8 mouse cellular contexts compared by ENCODE assay signal in genomic region chr4:24896829-24897228, GRCm38 (mm10). TPM values are rescaled to one million over a fixed set of nuclear protein-coding genes. Genes with fewer than 3 reads are reported as not detected.
A peak's percentile ranks its signal among the peaks of the same experiment; 100 is the strongest.
DNase-seq lines count a peak whose midpoint lies in the region; ATAC-seq lines count a peak whose summit lies in the region.

No protein-coding gene starts in this region.

- no peaks in the 10 kb centered on the region for H3K9me3 ChIP-seq in forebrain, embryonic 16.5 days (ENCODE audit: control insufficient read depth, low read length)
- H3K9me3 ChIP-seq in limb, embryonic 12.5 days = no peaks in the 10 kb centered on the region
- H3K9me3 ChIP-seq in neural tube, embryonic 12.5 days = no peaks in the 10 kb centered on the region

- H3K36me3 ChIP-seq in forebrain, embryonic 16.5 days (ENCODE audit: control insufficient read depth, insufficient read depth) = peaks cover 3% of the 10 kb centered on the region; the same call in 1 of the 2 replicates
- peaks cover 15% of the 10 kb centered on the region for H3K36me3 ChIP-seq in limb, embryonic 12.5 days
- H3K36me3 ChIP-seq in neural tube, embryonic 12.5 days = peaks cover 9% of the 10 kb centered on the region; the same call in 1 of the 2 replicates

- no peak overlapping the region for H3K27ac ChIP-seq in forebrain, embryonic 16.5 days (ENCODE audit: low read length)
- no peak overlapping the region for H3K27ac ChIP-seq in limb, embryonic 12.5 days
- no peak overlapping the region for H3K27ac ChIP-seq in neural tube, embryonic 12.5 days

- ATAC-seq in forebrain, embryonic 16.5 days = peak; percentile 34
- ATAC-seq in limb, embryonic 12.5 days (ENCODE audit: insufficient number of reproducible peaks, insufficient read depth, low FRiP score, low TSS enrichment, low read depth) = no peak
- no peak for ATAC-seq in neural tube, embryonic 12.5 days (ENCODE audit: low FRiP score, low read depth)

- no peak overlapping the region for H3K9ac ChIP-seq in forebrain, embryonic 16.5 days (replicated peaks; ENCODE audit: low read depth, low read length)
- no peak overlapping the region for H3K9ac ChIP-seq in limb, embryonic 12.5 days (replicated peaks)
- H3K9ac ChIP-seq in neural tube, embryonic 12.5 days = no peak overlapping the region

- H3K4me1 ChIP-seq in forebrain, embryonic 16.5 days (replicated peaks; ENCODE audit: control insufficient read depth, insufficient read depth, low read length) = peaks cover 11% of the 10 kb centered on the region
- peaks cover 9% of the 10 kb centered on the region for H3K4me1 ChIP-seq in limb, embryonic 12.5 days (replicated peaks)
- H3K4me1 ChIP-seq in neural tube, embryonic 12.5 days = peaks cover 7% of the 10 kb centered on the region; the same call in 1 of the 2 replicates

- no peak overlapping the region for H3K4me2 ChIP-seq in forebrain, embryonic 16.5 days (ENCODE audit: low read length)
- peak overlapping the region; percentile 59 for H3K4me2 ChIP-seq in limb, embryonic 12.5 days
- H3K4me2 ChIP-seq in neural tube, embryonic 12.5 days (replicated peaks) = peak overlapping the region; percentile 70; the same call in 1 of the 2 replicates

- peak; percentile 34 to 79 for DNase-seq in frontal cortex, adult 2 months (ENCODE audit: extremely low spot score in 1 of 2, low spot score in 1 of 2)
- no peak for DNase-seq in frontal cortex, postnatal 14 days (ENCODE audit: low spot score in 2 of 2)
- peak; percentile 82 for DNase-seq in 416B (ENCODE audit: low read depth)
- peak; percentile 59 for DNase-seq in brain, embryonic 18.5 days (ENCODE audit: low read depth, low spot score)
- DNase-seq in gastrocnemius, postnatal 10 days = no peak

- 0% methylated on average over 1 of the region's 1 CpGs for WGBS in forebrain, embryonic 16.5 days
- 0% methylated on average over 1 of the region's 1 CpGs for WGBS in limb, embryonic 12.5 days
- WGBS in neural tube, embryonic 12.5 days = 3% methylated on average over 1 of the region's 1 CpGs

- no peak overlapping the region for H3K4me3 ChIP-seq in forebrain, embryonic 16.5 days (replicated peaks; ENCODE audit: low read length)
- no peak overlapping the region for H3K4me3 ChIP-seq in limb, embryonic 12.5 days (replicated peaks)
- H3K4me3 ChIP-seq in neural tube, embryonic 12.5 days = no peak overlapping the region

- H3K27me3 ChIP-seq in forebrain, embryonic 16.5 days (replicated peaks; ENCODE audit: control insufficient read depth, insufficient read depth, low read length) = no peaks in the 10 kb centered on the region
- no peaks in the 10 kb centered on the region for H3K27me3 ChIP-seq in limb, embryonic 12.5 days
- no peaks in the 10 kb centered on the region for H3K27me3 ChIP-seq in neural tube, embryonic 12.5 days (replicated peaks)

RNA-seq across cellular contexts. Expression of gene Ndufaf4, which starts 1.1 kb away (rescaled TPM):
- polyA plus RNA-seq in frontal cortex, adult 2 months (2012; rRNA removed) = 21.7 and 22.3 TPM in 2 replicates
- polyA plus RNA-seq in forebrain, embryonic 16.5 days (2015; fragmentation: Nextera tagmentation; extraction: Ambion mirVana) = 58.7 and 59.7 TPM in 2 replicates
- 57.5 and 57.9 TPM in 2 replicates for polyA plus RNA-seq in limb, embryonic 12.5 days (2016; fragmentation: Nextera tagmentation; extraction: Ambion mirVana)
- polyA plus RNA-seq in neural tube, embryonic 12.5 days (2016; fragmentation: Nextera tagmentation; extraction: Ambion mirVana) = 54.1 and 56.9 TPM in 2 replicates
- total RNA-seq in gastrocnemius, postnatal 10 days (2021) = 10 to 100 TPM; 24.7 to 29.0 TPM

RNA-seq across cellular contexts. Expression of gene Klhl32, which starts 45.9 kb away (rescaled TPM):
- polyA plus RNA-seq in frontal cortex, adult 2 months (2012; rRNA removed) = 6.7 and 8.3 TPM in 2 replicates
- 21.3 and 26.4 TPM in 2 replicates for polyA plus RNA-seq in forebrain, embryonic 16.5 days (2015; fragmentation: Nextera tagmentation; extraction: Ambion mirVana)
- 6.7 and 7.3 TPM in 2 replicates for polyA plus RNA-seq in limb, embryonic 12.5 days (2016; fragmentation: Nextera tagmentation; extraction: Ambion mirVana)
- 15.4 and 15.7 TPM in 2 replicates for polyA plus RNA-seq in neural tube, embryonic 12.5 days (2016; fragmentation: Nextera tagmentation; extraction: Ambion mirVana)
- under 1 TPM; 0.28 to 0.84 TPM for total RNA-seq in gastrocnemius, postnatal 10 days (2021)

Comparison
In these comparisons a context has a peak if more than half of its experiments do, and no peak if none do; other contexts are left out.
1. DNase-seq: peak in frontal cortex, adult 2 months (2 of 2), 416B (single experiment) and brain, embryonic 18.5 days (single experiment); none in frontal cortex, postnatal 14 days (0 of 2) and gastrocnemius, postnatal 10 days (single experiment).